Mouse (Mus musculus) left cerebral cortex, postnatal 4 days (tissue): ENCODE measurements around the gene Mtif2. TPM values are rescaled to one million over a fixed set of nuclear protein-coding genes. Genes with fewer than 3 reads are reported as not detected.
"Not testable (repeated sequence)": the region's sequence is repeated elsewhere in the genome, so short reads cannot be mapped to it uniquely, and the experiment has no call there.

Source experiments
- DNase-seq: peaks from one replicate; pipeline ENCODE4 v3.0.0-alpha.2; 2022
- intact Hi-C: fragments of 180-260 bp; cut with DNase I; formaldehyde crosslinking; loops from one replicate; pipeline ENCODE4 v1.15.1; 2025
- total RNA-seq, 2 experiments: library from RNA; stranded (reverse); gene quantifications; 2 replicates each; pipeline ENCODE4 v1.2.3; 2021

Gene Mtif2
- 10 to 100 TPM; 33.2 to 40.3 TPM for total RNA-seq

DNA sequence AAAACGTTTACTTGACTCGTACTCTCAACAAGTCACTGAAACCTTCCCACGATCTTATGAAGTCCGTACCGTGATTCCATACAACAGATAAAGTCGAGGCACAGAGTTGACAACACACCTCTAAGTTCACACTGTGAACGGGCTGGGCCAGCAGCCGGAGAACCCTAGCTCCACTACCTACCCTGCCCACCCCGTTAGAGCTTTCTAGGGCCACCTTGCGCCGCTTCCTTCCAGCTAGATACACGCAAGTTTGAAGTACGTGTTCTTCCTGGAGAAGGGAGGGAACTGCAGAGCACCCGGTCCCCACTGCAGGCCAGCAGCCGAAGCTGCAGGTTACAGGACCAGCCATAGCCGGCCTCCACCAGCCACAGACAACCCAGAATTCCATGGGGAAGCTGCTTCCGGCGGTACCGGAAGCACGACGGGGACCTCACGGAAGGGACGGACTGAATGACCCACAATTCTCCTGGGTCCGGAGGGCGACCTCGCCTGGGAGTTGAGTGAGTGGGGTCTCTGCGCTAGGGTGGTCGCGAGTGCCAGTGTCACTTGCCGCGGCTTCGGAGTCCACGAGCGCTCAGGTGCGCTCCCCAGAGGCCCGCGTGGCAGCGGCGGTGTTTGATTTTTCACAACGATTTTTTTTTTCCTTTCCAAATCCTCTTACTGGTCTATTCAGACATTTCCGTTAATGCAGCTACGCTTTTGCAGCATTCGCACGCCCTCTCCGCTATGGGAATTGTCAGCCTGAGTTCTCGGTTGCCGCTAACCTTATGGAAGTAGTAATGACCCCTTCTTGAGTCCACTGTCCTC lies at the start of gene Mtif2:
TSS of gene Mtif2 (plus strand) at position 421 of the 807 bp plus-strand sequence.
- peak; percentile 85 for DNase-seq
- intact Hi-C loops, result loop anchor here (10.0 kb wide), 1 partner anchor 151 kb away; the partner anchor contains the start of gene Ccdc88a

DNA sequence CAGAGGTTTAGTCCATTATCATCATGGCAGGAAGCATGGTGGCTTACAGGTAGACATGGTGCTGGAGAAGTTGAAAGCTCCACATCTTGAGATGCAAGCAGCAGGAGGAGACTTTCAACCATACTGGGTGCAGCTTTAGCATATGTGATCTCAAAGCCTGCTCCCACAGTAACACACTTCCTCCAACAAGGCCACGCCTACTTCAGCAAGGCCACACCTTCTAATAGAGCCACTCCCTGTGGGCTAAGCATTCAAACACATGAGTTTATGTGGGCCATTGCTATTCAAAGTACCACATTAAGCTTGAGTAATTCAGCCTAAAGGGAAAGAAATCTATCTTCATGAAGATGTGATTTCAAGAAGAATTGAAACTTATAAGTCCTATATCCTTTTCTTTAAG lies 33.1 kb upstream of the Mtif2 start:
- no peak for DNase-seq
- intact Hi-C loops, result no loop called here

DNA sequence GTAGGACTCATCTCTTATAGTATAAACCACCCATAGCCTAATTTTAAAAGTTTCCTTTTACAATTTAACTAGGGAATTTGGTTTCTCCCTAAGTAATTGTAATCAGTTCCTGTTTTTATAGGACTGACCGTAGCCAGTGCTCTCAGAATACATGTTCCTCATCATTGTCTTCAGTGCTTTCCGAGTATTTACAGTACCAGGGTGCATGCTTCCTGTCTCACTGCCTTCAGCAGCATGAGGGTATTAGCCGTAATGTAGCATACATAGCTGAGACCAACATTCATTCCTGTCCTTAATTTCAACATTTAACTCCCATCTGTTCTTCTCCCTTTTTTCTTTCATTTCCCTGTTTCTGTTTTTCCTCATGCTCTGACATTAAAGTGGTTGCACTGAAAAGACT lies 29.2 kb upstream of the Mtif2 start:
- intact Hi-C loops, result no loop called here

DNA sequence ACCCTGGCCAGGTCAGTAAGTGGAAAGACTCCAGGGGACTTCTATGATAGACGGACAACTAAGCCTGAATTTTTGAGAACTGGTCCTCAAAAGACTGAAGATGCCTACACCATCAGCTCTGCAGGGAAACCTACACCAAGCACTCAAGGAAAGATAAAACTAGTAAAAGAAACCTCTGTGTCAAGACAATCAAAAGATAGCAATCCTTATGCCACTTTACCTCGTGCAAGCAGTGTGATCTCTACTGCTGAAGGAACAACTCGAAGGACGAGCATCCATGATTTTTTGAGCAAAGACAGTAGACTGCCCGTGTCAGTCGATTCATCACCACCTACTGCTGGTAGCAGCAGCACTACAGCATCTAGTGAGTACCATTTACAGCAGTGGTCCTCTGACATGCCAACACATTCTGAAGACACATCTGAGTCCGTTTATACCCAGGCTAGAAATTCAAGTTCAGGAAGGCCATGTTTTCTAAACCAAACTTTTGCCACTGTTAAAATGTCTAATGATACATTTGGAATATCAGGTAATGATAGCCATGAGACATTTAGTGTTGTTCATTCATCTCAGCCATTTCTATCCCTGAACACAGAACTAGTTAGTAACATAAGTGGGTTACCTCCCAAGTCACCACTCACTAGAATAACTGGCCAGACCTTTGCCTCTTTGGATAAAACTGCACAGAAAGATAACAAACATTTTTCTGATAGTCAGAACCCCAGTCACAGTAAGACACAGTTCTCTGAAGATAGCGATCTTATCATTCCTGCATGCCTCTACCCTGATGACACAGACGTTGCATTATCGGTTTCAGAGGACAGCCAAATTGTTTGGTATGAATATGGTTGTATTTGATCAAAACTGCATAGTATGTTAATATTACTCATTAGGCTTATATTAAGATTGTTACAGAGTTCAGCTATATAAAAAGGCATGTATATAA lies 22.0 kb upstream of the Mtif2 start:
- intact Hi-C loops, result loop anchor here (10.0 kb wide), 1 partner anchor 289 kb away; no protein-coding TSS in a partner anchor
- DNase-seq, result no peak

More for the DNA sequence above, 29.2 kb upstream of the Mtif2 start:
- DNase-seq, result no peak

DNA sequence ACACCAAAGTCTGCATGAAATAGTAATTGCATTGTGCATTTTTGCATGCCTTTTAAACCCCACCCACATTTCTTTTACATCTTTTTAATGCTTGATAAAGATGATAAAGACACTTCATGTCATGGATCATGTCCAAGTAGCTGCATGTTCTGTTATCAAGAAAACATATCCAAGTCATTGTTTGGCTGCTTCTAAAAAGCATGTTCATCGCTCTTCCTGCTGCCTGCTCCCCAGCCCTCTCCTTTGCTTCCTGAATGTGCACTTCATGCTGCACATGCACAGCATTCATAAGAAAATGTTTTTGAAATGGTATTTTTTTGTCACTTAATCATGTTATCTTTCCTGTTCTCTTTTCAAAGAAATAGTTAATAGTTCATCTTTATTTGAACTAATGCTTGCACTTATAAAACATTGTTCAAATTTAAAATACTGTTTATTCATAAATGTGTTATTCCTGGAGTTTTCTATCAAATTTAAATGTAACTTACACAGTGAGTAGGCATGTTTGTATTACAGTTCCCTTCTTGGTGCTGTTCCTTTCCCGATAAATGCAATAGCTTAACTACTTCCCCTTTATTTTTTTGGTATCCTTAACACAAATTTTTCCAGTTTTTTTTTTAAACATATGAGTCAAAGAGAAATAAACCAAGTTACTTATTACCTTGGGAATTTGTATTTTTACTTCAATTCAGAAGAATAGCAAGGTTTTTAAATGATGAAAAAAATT lies 21.1 kb upstream of the Mtif2 start:
- intact Hi-C loops, result loop anchor here (10.0 kb wide), 1 partner anchor 290 kb away; no protein-coding TSS in a partner anchor
- DNase-seq, result no peak

- no peak for DNase-seq
- intact Hi-C loops, result loop anchor here (10.0 kb wide), 1 partner anchor 295 kb away; no protein-coding TSS in a partner anchor
These were observed 16.8 kb upstream of the Mtif2 start for GRCm38 (mm10) chr11:29509421-29509820.

GRCm38 (mm10) chr11:29512818-29513535 lies 13.2 kb upstream of the Mtif2 start:
- intact Hi-C loops, result no loop called here
- DNase-seq, result no peak

DNA sequence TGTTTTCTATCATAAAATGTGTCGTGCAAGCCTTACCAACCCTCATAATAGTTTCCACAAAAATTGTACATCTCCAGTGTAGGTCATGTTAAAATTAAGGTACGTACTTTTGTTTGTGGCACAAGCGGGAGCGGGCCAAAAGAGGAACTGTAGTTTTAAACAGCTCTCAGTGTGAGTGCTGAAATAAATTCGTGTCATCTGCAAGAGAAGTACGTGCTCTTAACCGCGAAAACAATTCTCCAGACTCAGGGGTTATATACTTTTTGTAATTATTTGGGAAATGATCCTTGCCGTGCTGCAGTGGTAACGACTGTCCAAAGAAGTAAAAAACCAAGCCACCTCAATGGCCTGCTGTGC lies 11.9 kb upstream of the Mtif2 start:
- DNase-seq, result no peak
- intact Hi-C loops, result no loop called here

DNA sequence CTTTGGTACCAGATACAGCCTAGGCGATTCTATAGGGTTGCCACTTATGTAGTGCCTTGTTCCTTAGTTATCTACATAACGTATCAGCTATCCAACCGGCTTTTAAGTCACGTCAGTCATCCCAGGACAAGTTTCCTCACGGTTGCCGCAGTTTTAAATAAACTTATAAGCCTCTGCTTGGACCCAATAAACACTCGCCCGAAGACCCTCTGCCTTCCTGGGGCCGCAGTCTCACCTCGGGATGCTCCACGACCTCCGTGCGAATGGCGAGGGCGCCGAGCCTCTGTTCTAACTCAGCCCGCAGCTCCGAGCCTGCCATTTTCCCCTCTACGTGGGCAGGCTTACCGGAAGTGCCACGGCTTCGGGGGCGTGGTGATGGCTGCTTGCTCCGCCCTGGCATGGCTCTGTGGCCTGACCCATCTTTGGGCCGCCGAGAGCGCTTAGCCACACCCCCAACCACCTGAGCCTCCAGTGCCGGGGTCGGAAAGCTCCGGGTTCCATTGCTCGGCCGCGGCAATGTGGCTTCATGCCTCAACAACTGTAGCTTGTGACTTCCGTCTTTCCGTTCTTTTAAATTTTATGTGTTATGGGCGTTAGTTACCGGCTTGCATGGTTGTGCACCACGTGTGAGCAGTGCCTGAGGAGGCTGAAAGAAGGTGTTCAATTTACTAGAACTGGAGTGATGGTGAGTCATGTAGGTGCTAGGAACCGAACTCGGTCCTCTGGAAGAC lies 11.4 kb upstream of the Mtif2 start, which contains the start of gene Prorsd1:
TSS of gene Prorsd1 (minus strand) at position 352 of the 731 bp plus-strand sequence.
- DNase-seq, result peak; percentile 91
- intact Hi-C loops, result no loop called here

GRCm38 (mm10) chr11:29538201-29538600 lies 12.0 kb downstream of the Mtif2 start:
- DNase-seq, result no peak
- intact Hi-C loops, result no loop called here

DNA sequence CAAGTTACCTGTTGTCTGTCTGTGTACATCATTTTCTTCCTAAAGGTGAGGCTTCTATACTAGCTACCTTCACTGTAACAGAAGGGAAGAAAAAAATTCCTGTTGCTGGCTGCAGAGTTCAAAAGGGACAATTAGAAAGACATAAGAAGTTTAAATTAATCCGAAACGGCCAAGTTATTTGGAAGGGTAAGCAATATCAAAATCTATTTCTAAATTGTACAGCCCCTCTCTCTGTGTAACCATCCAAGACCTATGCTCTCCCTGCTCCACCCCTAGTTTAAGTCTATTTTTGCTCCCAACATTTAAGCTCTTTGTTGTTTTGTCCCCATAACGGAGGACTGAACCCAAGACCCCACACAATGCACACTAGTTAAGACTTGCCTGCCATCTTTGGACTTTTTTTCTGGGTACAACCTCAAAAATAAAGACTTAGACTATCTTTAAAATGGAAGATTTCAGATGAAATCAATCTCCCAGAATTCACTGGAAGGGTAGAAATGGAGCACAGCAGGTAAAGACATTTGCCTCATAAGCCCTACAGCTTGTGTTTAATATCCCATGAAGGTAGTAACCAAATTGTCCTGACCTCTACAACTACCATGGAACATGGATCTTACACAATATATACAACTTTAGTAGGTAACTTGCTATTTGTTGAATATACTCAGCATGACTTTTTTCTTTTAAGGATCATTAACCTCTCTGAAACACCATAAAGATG lies 18.2 kb downstream of the Mtif2 start:
- no peak for DNase-seq
- intact Hi-C loops, result no loop called here

GRCm38 (mm10) chr11:29545150-29545752 lies 19.0 kb downstream of the Mtif2 start:
- intact Hi-C loops, result loop anchor here (5.0 kb wide), 1 partner anchor 147 kb away; the partner anchor contains the start of gene Rtn4
- not testable (repeated sequence) for DNase-seq

- intact Hi-C loops, result loop anchor here (5.0 kb wide), 1 partner anchor 146 kb away; the partner anchor contains the start of gene Rtn4
- not testable (repeated sequence) for DNase-seq
These were observed 20.1 kb downstream of the Mtif2 start for GRCm38 (mm10) chr11:29546297-29546696.

DNA sequence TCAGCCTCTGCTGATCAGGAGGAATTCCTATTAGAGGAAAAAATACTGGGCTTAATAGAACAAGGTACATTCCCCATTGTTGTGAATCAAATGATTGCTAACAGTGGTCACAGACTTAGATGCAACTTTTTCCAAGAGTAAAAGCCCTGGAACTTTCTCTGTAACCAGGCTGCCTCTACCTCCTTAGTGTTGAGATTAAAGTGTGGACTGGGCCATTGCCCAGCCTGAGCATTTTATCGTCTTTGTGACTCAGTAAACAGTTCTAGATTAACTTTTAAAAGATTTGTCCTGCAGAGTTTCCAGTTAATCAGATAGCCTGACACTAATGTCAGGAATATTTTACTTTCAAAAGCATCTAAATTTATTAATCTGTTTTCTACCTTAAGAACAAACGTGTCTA lies 20.6 kb downstream of the Mtif2 start:
- intact Hi-C loops, result loop anchor here (5.0 kb wide), 1 partner anchor 146 kb away; the partner anchor contains the start of gene Rtn4
- no peak for DNase-seq

- no peak for DNase-seq
- intact Hi-C loops, result loop anchor here (5.0 kb wide), 1 partner anchor 145 kb away; the partner anchor contains the start of gene Rtn4
These were observed 21.1 kb downstream of the Mtif2 start for GRCm38 (mm10) chr11:29547249-29547751.

DNA sequence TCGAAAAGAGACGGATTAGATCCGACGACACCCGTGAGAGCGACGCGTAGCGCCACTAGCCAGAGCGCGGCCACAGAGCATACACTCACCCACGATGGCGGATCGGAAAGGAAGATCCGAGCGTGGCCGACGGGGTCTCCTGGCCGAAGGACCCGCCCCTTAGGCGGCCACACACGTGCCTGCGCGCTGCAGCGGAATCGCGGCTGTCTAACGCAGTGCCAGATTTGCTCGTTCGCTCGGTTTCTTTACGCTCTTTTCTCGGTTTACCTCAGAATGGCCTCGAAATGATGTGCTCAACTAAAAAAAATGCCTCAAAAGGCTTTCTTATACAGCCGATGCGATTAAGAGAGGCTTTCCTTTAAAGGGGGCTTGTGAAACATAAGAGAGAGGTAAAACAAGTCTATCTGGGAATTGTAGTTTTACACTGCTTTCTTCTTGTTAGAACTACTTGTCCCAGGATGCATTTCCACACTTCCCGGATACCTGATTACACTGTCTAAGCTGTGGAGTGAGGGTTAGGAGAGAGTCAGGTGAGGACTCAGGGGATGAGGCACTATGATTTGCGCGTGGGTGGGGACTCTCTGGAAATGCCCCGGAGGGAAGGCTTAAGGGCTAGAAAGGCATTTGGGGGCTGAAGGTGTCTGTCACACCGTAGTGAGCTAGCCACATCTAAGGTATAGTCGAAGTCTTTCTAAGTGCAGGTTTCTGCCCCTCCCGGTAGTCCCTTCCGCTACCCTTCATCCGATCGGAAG lies 21.7 kb downstream of the Mtif2 start, which contains the start of the genes Clhc1 and Rps27a:
TSS of gene Clhc1 (plus strand) at position 199 of the 752 bp plus-strand sequence.
TSS of gene Rps27a (minus strand) at position 358 of the 752 bp plus-strand sequence.
- intact Hi-C loops, result loop anchor here (5.0 kb wide), 1 partner anchor 144 kb away; the partner anchor contains the start of gene Rtn4

More for the DNA sequence above, 21.7 kb downstream of the Mtif2 start, which contains the start of the genes Clhc1 and Rps27a:
- peak; percentile 94 for DNase-seq
